Mouse (Mus musculus) lung, adult 18-20 months (tissue): ENCODE measurements around the gene Arl2.
"Not testable (repeated sequence)": the region's sequence is repeated elsewhere in the genome, so short reads cannot be mapped to it uniquely, and the experiment has no call there.

Experiments used
- DNase-seq, 2 experiments: peaks; one replicate each; pipeline ENCODE4 v3.0.0; 2022; ENCODE audit warnings: mixed read lengths in 2 of 2

Gene Arl2

DNA sequence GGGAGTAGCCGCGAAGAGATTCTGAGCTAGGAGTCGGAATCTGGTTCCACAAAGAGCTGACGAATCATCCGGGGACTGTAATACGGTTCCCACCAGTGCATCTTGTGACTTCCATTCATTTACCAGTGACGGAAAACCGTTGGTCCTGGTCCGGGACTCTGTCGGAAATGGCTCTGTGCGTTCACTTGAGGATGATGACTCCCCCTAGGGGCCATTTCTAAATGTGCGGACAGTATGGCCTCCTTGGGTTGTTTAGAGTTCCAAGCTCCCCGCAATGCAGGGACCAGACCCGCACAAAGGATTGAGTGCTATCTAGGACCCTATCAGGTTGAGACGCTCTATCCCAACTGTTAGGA lies at the start of gene Arl2:
Arl2 (minus strand) TSS at position 155 of the 356 bp plus-strand sequence.
- peak; percentile 78 to 88 for DNase-seq

DNA sequence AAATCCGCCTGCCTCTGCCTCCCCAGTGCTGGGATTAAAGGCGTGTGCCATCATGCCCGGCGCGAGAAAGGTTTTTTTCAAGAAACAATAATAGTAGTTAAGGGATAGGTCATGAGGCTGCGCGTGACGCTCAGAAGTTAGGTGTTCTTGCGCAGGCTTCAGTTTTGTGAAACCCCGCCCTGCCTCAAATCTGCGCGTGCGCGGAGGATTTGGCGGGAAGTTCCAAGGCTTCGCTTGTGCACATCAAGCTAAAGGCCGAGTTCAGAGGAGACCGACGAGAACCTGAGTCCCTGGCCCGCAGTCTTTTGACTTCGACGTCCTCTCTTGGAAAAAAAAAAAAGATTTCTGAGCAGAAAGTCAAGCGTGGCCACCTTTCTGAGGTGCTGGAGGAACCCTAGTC lies 42.8 kb upstream of the Arl2 start, which contains the start of gene Majin:
Majin (plus strand) TSS at position 258 of the 400 bp plus-strand sequence.
- no peak for DNase-seq

DNA sequence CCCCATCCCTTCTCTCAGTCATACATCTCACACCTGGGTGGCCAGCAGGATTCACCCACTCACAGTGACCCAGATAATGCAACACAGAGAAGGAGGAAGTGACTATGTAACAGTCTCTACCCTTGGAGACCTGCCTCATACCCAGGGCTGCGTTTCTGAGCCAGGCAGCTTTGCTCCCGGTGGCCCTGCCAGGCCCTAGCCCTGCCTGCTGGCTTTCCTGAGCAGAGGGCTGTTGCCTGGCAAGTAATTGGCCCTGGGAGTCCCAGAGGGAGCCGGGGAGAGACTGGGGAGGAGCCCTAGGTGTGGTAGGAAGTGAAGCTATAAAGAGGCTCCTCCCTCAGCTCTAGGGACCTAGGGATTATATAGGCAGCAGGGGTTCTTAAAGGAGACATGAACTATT lies 41.2 kb upstream of the Arl2 start:
- DNase-seq: no peak

DNA sequence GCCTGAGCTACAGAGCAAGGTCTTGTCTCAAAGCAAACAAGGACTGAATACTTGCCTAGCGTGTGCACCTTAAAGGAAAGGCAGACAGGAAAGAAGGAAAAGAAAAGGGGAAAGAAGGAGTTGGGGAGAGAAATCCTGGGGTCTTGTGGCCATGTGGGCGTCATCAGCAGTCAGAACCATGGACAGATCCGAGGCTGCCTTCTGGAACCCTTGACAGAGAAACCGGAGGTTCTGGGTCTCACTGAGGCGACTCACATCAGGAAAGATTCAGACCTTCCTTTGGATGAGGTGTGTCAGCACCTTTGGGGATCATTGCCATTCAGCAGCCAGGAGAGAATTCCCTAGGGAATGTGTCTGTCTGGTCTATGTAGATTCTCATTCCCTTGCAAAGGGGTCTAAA lies 40.3 kb upstream of the Arl2 start:
- no peak for DNase-seq

DNA sequence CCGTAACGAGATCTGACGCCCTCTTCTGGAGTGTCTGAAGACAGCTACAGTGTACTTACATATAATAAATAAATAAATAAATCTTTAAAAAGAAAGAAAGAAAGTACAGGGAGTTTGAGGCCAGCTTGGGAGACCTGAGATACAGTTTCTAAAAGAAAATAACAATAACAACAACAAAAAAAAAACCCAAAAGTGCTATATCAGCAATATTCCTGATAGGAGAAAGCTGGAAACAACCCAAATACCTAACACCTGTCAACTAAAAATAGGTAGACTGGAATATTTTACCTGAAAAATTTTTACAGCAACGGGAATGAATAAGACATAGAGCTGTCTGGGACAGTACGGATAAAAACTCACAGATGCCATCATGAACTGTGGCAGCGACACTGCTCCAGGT lies 37.4 kb upstream of the Arl2 start:
- DNase-seq: no peak

DNA sequence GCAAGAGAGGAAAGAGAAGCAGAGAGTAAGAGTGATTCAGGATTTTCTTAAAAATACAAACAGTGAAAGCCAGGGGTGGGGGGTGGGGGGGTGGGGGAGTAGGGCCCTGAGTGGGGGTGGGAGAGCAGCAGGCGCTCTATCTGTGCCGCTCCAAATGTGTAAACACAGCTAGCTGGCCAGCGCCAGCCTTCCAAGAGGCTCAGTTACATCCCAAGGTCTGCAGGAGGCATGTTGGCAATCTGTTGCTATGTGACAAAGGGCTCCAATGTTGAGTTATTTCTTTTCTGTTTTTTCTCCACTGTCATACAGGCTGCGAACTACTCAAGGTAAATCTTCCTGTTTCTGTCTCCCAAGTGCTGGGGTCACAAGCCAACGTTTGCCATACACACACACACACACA lies 33.4 kb upstream of the Arl2 start:
- no peak for DNase-seq

DNA sequence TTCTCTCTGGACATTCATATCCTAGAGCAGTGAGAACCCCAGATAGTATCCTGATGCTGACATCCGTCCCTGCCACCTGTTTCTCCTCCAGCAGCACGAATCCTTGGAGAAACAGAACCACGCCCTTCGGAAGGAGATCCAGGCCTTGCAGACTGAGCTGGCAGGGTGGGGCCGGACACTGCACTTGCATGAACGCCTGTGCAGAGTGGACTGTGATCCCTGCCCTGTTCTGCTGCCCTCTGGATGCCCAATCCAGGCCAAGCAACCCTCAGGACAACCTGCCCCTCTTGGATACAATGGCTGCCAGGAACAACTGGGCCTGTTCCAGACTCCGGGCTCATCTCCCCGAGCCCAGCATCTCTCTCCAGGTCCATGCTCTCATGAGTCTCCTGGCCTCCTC lies 29.9 kb upstream of the Arl2 start:
- no peak for DNase-seq

DNA sequence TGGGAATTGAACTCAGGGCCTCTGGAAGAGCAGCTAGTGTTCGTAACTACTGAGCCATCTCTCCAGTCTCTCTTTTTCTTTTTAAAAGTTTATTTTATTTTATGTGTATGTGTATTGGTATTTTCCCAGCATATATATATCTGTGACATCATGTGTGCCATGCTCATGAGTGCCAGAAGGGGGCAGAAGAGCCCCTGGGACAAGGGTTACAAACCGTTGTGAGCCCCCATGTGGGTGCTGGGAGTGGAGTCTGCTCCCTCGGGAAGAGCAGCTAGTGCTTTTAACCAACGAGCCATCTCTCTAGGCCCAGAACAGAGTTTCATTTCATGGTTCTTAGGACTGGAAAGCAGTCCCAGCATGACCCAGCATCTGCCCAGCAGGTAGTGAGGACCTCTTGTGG lies 25.4 kb upstream of the Arl2 start:
- DNase-seq: no peak

DNA sequence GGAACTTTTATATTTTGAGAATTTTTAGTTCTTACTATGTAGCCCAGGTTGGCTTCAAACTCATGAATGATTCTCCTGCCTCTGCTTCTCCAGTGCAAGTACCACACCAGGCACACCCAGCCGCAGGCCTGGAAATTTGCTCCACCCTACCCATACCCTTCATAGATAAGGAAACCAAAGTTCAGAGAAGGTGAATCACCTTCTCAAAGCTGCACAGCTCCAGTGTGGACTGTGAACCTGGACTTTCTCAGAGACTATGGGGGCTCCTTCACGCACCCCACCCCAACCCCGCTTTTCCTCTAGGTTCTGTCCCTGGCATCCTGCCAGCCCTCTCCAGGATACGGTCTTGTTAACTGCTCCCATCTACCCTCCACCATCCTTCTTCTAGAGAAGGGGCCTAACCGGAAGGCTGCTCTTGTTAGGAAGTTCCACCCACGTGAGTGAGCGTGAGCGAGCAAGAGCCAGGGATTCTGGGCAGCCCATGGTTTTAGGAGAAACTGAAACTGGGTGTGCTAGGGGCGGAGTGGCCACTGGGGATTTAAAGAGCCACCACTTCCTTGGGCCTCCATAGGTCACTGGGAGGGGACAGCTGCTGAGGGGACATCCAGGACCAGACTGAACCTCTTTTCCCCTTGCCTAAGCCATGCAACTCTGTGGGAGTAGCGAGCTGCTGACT lies 22.7 kb upstream of the Arl2 start:
- DNase-seq: peak; percentile 69 to 75

DNA sequence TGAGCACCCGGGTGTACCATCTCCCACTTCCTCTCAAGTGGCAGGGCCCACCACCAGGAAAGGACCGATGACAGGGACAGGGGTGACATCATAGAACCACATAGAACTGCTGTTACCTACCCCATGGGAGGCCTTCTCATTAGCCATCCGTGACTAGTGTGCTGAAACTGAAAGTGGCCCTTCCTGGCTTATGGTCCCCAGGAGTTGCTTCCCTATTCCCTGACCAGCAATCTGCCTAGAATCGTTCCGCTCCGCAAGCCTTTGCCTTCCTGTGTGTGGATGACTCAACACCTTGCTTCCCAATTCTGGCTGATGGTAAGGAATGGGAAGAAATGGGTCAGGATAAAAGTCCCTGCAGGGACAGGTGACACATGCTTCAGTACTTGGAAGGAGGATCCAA lies 15.9 kb upstream of the Arl2 start:
- DNase-seq: no peak

DNA sequence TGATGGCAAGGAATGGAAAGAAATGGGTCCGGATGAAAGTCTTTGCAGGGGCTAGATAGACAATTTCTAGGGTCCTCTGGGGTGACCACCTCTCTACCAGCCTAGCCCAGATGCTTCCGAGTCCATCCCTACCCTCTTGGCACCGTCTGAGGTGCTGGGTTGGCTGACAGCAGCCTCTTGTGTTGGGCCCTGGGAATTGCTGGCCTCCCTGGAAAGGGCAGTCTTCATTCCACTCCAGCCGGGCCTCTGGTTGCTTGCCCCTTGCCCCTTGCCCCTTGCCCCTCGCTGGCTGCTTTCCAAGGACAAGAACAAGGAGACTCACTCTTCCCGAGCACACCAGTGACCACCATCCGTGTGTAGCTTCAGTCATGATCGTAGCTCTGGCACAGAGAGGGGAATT lies 15.0 kb upstream of the Arl2 start:
- DNase-seq: no peak

DNA sequence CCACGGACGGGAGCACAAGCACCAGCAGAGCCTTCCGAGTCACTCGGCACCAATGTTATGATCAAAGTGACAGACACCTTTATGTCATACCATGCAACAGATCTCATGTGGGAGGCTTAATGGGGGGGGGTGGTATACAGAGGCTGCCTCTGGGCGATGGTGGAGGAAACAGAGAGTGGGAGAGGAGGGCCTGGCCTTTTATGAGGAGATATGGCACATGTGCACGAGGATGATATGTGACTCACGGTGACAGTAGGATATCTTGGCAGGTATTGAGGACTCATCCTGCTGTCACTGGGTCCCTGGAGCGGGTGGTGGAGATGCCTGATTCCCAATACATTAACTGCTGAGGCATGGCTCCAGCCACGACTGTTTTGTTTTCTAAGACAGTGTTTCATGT lies 13.8 kb upstream of the Arl2 start:
- DNase-seq: no peak

DNA sequence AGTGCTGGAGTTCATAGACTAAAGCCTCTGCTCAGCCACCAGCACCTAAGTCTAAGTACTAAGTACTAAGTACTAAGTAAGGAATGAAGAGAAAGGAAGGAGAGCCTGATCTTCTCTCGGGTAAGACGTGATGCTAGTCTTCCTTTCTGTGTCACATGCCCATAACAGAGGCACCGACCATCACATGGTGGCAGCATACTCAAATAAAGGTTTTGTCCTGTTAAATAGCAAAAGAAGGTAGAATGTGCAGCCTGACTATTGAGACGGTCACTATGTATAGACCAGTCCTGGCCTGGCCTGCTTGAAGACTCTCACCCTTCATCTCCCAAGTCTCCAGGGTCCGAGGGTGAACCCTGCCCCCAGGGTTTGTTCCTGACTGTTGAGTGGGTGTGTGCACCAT lies 3.5 kb upstream of the Arl2 start:
- DNase-seq: no peak

DNA sequence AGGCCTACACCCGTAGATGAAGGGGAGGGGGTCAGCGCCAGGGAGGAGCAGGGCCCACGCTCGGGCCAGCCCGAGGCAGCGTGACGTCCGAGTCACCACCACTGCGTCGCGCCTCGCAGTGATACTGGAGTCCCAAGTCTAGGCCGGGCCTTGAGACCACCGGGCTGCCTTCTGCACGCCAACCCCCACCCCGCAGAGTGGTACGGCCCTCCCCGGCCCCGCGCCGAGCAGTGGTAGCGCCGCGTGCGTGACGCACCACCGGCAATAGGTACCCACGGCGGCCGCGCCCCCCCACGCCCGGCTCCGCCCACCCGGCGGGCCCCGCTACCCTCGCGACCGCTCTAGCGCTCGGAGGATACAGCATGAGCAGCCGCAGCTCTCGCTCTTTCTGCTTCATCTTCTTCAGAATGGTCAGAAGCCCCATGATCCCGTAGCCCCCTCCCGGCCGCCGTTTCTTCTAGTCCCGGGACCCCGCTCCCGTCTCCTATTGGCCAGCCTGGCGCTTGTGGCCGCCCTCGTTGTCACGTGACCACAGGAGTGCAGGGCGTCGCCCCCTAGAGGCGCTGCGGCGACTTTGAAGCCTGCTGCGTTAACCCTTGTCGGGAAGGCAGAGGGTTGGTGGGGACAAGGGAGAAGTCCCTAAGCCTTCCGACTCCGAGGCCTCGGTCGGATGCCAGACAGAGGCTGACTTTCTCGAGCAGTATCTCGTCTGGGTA lies 512 bp downstream of the Arl2 start, which contains the start of gene Batf2:
Batf2 (plus strand) TSS at position 306 of the 716 bp plus-strand sequence.
- peak; percentile 89 to 93 for DNase-seq

DNA sequence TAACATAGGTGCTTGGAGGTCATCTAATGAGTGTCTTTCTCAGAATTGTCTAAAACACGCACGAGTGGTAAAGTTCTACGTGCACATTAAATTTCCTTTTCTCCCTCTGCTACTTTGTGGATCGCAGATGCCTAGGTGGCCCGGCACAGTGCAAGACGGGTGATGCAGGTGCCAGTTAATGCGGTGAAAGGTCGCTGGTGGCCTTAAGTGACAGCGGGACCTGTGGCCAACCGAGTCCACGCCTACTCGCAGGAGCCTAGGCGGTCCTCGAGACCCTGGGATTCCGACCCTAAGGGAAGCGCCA lies 1.0 kb downstream of the Arl2 start:
- DNase-seq: no peak

DNA sequence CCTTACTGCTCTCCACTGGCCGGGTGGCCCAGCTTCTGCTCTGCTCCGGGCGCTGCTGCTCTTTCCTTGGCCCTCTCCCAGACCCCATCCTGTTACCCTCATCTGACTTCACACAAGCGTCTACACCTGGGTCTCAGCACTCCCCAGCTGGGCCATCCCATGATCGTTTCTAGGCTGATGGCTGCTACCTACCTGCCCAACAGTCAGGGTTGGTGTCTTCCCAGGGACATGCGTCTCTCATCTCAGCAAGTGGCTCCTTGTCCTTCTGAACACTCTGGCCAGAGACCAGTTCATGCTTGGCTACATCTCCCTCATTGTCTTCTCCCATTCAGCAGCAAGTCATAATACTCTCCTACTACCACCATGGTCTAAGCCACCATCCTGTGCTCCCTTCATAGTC lies 1.6 kb downstream of the Arl2 start:
- no peak for DNase-seq

DNA sequence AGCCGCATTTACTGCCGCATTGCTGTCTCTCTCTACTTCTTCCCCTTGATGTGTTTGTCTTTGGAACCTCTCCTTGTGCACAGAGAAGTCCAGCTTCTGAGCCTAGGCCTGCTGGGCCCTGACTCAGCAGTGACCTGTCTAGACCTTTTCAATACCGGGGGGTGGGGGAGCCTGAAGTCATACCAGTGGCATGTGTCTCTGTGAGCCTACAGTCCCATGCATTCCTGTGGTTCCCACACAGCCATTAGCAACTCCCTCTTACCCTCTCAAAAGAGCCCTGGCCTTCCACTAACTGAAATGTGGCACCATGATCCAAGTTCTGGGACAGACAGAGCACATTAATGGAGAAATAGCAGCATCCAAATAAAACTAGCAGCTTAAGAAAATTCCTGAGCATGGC lies 5.0 kb downstream of the Arl2 start:
- no peak for DNase-seq

DNA sequence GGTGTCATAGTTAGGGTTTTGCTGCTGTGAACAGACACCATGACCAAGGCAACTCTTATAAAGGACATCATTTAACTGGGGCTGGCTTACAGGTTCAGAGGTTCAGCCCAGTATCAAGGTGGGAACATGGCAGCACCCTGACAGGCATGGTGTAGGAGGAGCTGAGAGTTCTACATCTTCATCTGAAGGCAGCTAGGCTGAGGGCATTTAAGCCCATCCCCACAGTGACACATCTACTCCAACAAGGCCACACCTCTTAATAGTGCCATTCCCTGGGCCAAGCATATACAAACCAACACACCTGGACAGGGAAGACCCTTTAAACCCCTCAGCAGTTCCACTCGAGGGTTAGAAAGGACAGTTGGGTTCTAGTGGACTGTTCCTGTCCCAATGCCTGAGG lies 8.2 kb downstream of the Arl2 start:
- not testable (repeated sequence) for DNase-seq

DNA sequence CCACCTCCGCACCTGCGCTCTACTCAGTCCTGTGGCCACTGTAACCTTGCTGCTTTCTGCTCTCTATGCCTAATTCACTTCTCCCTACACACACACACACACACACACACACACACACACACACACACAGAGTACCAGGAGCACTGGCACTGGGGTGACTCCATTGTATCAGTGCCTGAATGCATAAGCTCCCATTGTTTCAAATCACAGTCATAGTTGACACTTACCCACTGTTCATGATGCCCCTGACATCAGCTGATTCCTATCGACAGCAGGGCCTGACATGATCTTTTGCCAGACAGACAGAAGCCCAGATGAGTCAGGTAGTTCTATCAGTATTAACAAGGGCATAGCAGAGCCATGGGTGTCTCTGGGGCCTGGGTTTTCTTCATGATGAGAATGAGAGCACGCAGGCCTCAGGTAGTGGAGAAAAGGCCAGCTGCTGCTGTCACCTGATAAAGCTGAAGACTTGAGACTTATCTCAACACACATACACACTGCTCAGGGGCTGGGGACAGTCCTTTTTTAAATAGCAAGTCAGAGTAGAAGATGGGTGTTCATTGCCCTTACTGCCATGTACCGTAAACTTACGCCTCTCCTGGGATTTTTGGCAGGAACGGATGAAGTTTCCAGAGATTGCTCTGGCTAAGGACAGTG lies 9.0 kb downstream of the Arl2 start:
- DNase-seq: no peak

DNA sequence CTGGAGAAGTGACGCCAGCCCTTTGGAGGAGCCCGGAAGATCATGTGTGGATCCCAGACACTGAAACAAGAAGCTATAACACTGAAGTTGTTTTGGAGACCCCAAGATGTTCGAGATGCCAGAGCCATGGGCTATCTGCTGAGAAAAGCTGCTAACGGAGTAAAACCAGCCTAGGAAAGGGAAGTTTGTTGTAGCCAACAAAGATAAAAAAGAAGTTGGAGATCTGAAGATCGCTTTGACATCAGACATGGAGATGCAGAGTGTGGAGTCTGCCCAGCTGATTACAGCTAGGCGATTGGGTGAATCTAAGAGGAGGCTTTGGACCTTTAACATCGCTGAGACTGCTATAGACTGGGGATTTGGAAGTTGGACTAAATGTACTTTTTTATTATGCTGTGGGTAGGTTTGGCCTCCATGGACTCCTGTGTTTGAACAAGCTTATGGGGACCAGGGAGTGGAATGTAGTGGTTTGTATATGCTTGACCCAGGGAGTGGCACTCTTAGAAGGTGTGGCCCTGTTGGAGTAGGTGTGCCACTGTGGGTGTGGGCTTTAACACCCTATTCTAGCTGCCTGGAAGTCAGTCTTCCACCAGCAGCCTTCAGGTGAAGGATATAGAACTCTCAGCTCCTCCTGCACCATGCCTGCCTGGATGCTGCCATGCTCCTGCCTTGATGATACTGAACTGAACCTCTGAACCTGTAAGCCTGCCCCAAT lies 10.8 kb downstream of the Arl2 start:
- DNase-seq: peak in 1 of 2 experiments; percentile 28

DNA sequence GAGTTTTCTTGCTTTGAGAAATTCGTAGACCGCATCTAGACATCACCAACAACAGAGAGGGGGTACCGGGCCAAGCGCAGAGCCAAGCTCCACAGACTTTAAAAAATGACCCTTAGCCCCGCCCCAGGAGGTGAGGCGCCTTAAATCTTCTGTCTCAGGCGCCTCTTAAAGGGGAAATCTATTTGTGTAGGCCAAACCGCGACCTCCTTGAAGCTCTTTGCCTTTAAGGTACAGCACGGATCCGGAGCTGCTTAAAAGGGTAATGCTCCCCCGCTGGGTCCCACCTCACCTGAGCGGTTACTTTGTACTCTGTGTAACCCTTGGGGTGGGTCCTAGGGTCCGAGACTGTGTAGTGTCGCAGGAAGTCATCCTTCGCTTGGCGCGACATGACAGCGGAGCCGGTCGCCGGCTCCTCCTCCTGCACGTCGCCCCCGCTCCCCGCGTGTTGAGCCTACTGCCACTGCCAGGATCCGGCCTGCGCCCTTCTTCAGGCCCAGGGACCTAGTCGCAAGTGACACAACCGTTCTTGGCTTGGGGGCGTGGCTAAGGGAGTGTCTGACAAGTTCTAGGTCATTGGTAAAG lies 13.5 kb downstream of the Arl2 start, which contains the start of gene Snx15:
Snx15 (minus strand) TSS at position 545 of the 582 bp plus-strand sequence.
- peak; percentile 97 to 98 for DNase-seq

DNA sequence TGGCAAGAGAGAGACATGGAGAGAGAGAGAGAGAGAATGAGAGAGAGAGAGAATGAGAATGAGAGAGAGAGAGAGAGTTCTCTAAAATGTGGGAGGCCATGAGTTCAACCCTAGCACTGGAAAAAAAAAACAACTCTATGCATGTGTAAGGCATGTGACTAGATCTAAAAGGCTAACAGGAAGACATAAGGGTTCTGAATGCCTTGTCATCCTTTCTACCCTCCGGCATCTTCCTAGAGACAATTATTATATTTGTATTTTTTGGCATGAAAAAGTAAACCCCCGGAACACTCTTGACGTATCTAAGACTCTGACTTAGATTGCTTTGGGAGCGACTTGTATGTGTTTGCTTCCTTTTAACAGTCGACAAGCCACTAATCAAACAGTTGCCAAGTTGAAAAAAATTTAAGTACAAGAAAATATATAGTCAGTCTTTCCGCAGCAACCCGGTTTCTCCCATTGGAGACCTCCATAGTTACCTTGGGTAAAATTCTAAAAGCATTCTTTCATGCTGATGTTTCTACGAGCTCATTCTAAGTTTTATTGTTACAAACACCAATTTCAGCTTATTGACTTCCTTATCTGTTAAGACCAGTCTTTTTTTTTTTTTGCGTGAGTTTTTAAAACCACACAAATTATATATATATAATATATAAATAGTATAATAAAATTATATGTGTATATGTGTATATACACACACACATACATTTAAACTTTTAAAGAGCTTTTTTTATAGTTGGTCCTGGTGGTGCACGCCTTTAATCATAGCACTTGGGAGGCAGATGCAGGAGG lies 14.4 kb downstream of the Arl2 start:
- no peak for DNase-seq
